Mouse (Mus musculus): Measurements from ENCODE around the gene Scarb2. TPM values are rescaled to one million over a fixed set of nuclear protein-coding genes. Genes with fewer than 3 reads are reported as not detected.

The Scarb2 gene
- polyA plus RNA-seq, 1 experiment from 2014 or later: 24.6 TPM

GRCm38 (mm10) chr5:92424126-92424525 lies 82.5 kb downstream of the Scarb2 start:
- H3K36me3 ChIP-seq: peaks cover 83% of the 10 kb centered on the region
- no peak overlapping the region for H3K9ac ChIP-seq (replicated peaks)
- H3K27ac ChIP-seq (replicated peaks): no peak overlapping the region
- no peaks in the 10 kb centered on the region for H3K27me3 ChIP-seq
- H3K9me3 ChIP-seq: no peaks in the 10 kb centered on the region
- no peak for ATAC-seq (replicated peaks)
- H3K4me2 ChIP-seq (replicated peaks): no peak overlapping the region
- H3K4me3 ChIP-seq: no peak overlapping the region
- H3K4me1 ChIP-seq: no peaks in the 10 kb centered on the region
- WGBS: 95% methylated on average over 11 of the region's 11 CpGs

- no peaks in the 10 kb centered on the region for H3K9me3 ChIP-seq
- no peak overlapping the region for H3K4me2 ChIP-seq (replicated peaks)
- H3K27ac ChIP-seq (replicated peaks): no peak overlapping the region
- peaks cover 43% of the 10 kb centered on the region for H3K36me3 ChIP-seq
- 0 out of 2 replicates have a peak, but pooled peaks have one; percentile 35 for ATAC-seq (replicated peaks)
- H3K27me3 ChIP-seq: no peaks in the 10 kb centered on the region
- H3K4me3 ChIP-seq: no peak overlapping the region
- no peaks in the 10 kb centered on the region for H3K4me1 ChIP-seq
- WGBS: 94% methylated on average over 8 of the region's 8 CpGs
- H3K9ac ChIP-seq (replicated peaks): no peak overlapping the region
Measured at GRCm38 (mm10) chr5:92413982-92414375, 92.7 kb downstream of the Scarb2 start.

DNA sequence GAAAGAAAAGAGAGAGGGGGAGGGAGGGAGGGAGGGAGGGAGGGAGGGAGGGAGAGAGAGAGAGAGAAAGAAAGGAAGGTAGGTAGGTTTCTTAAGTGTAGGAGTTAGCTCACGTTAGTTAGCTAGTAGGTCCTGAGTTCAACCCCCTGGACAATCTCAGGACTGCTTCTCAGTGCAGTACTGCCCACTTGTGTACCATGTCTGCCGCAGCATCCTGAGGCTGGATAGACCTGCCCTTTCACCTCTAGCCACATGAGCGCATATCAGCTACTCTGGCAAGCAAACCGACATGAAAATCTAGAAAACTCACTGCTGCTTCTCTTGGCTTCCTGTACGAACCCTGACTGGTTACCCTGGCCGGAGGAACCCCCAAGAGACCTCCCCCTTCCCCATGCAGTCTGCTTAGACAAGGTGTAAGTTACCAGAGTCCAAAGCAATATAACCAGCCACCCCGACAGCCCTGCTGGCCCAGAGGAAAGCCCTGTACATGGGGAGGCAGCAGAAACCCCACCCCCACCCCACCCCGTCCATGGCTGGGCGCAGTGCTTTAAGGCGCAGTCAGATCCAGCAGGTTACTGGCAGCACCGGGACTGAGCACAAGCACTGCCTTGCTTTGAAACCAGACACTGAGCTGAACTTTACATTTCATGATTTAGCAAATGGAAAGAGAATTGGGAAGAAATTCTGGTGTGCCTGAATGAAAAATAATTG lies 93.2 kb downstream of the Scarb2 start:
- H3K4me2 ChIP-seq (replicated peaks): no peak overlapping the region
- peak; percentile 39; the same call in 1 of the 2 replicates for ATAC-seq (replicated peaks)
- no peaks in the 10 kb centered on the region for H3K27me3 ChIP-seq
- no peaks in the 10 kb centered on the region for H3K4me1 ChIP-seq
- 93% methylated on average over 11 of the region's 11 CpGs for WGBS
- H3K36me3 ChIP-seq: peaks cover 39% of the 10 kb centered on the region
- no peak overlapping the region for H3K9ac ChIP-seq (replicated peaks)
- H3K4me3 ChIP-seq: no peak overlapping the region
- H3K27ac ChIP-seq (replicated peaks): no peak overlapping the region
- no peaks in the 10 kb centered on the region for H3K9me3 ChIP-seq

DNA sequence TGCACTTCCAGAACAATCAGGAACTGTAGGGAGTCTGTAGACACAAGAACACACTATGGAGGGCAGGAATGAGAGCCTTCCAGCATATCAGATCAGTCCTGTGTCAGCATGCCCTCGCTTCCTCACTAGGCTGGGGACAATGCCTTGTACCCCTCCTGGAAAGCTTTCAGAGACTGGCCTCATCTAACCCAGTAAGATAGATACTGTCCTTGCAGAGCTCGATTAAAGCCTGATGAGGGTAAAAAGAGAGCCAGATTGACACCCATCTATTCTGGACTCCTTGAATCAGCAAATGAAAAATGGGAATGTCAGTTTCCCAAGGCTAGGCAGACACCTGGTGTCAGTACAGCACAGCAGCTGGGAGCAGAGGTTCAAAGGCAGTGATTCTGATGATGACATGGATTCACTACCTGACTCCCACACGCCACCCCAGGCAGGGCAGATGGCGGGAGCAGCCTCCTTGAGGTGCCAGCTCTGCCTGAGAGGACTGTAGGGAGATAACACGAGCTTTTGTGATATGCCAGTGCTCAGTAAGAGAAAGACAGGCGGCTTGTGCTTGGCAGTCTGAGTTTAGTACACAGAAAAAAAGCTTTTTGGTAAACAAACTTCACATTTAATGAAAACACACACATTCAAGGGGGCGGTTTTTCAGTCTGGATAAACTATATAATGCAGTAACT lies 95.0 kb downstream of the Scarb2 start:
- 73% methylated on average over 7 of the region's 7 CpGs for whole genome bisulfite sequencing
- Histone ChIP-seq H3K27me3 (no peaks in the 10 kb centered on the region), H3K27ac (replicated peaks) (no peak overlapping the region), H3K9me3 (no peaks in the 10 kb centered on the region), H3K4me2 (replicated peaks) (no peak overlapping the region), H3K4me1 (no peaks in the 10 kb centered on the region), H3K36me3 (peaks cover 22% of the 10 kb centered on the region), H3K4me3 (no peak overlapping the region), H3K9ac (replicated peaks) (no peak overlapping the region)
- ATAC-seq (replicated peaks): no peak

DNA sequence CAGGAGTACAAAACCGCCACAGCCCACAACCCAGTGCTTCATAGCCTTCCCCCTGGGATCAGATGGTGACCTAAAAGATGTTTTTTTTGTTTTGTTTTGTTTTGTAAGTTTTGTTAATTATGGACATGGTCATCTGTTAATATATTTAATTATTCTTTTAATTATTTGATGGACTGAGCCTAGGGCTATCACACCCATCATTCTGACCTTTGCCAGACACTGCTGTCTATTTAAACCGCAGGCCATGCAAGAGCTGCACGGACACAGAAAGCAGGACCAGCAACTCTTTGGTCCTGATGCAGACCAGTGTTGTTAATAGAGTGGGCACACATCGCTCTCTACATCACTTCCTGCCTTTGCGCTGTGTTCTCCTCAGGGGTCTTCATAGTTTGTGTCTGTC lies 96.1 kb downstream of the Scarb2 start:
- H3K27ac ChIP-seq (replicated peaks): no peak overlapping the region
- no peak overlapping the region for H3K4me3 ChIP-seq
- H3K36me3 ChIP-seq: peaks cover 14% of the 10 kb centered on the region; the same call in 1 of the 2 replicates
- no peaks in the 10 kb centered on the region for H3K4me1 ChIP-seq
- no peak overlapping the region for H3K4me2 ChIP-seq (replicated peaks)
- no peak overlapping the region for H3K9ac ChIP-seq (replicated peaks)
- WGBS: 93% methylated on average over 5 of the region's 5 CpGs
- no peaks in the 10 kb centered on the region for H3K9me3 ChIP-seq
- no peak for ATAC-seq (replicated peaks)
- no peaks in the 10 kb centered on the region for H3K27me3 ChIP-seq

- Histone ChIP-seq H3K36me3 (peaks cover 6% of the 10 kb centered on the region; the same call in 1 of the 2 replicates), H3K4me1 (no peaks in the 10 kb centered on the region), H3K27me3 (no peaks in the 10 kb centered on the region), H3K4me3 (no peak overlapping the region), H3K9me3 (no peaks in the 10 kb centered on the region), H3K4me2 (replicated peaks) (no peak overlapping the region), H3K27ac (replicated peaks) (no peak overlapping the region), H3K9ac (replicated peaks) (no peak overlapping the region)
- 91% methylated on average over 9 of the region's 9 CpGs for WGBS
- ATAC-seq (replicated peaks): no peak
Measured at GRCm38 (mm10) chr5:92409361-92410155, 97.1 kb downstream of the Scarb2 start.

DNA sequence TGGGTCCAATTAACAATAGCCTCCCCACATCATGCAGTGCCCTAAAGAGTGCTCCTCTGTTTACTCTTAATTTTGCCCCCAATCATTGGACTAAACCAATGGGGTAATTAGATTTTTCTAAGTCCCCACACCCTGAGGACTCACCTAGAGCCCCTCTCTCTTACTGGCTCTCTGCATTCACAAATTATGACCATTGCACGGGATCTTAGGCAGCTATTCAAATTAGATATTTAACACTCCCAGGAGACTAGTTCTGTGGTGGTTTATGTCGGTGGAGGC lies 102.3 kb downstream of the Scarb2 start:
- Histone ChIP-seq H3K4me3 (no peak overlapping the region), H3K27ac (replicated peaks) (no peak overlapping the region), H3K4me2 (replicated peaks) (no peak overlapping the region), H3K9ac (replicated peaks) (no peak overlapping the region), H3K9me3 (no peaks in the 10 kb centered on the region), H3K4me1 (peaks cover 9% of the 10 kb centered on the region; the same call in 1 of the 2 replicates), H3K36me3 (no peaks in the 10 kb centered on the region), H3K27me3 (no peaks in the 10 kb centered on the region)
- 0 out of 2 replicates have a peak, but pooled peaks have one; percentile 51 for ATAC-seq (replicated peaks)
- 35% methylated on average over 2 of the region's 2 CpGs for WGBS

DNA sequence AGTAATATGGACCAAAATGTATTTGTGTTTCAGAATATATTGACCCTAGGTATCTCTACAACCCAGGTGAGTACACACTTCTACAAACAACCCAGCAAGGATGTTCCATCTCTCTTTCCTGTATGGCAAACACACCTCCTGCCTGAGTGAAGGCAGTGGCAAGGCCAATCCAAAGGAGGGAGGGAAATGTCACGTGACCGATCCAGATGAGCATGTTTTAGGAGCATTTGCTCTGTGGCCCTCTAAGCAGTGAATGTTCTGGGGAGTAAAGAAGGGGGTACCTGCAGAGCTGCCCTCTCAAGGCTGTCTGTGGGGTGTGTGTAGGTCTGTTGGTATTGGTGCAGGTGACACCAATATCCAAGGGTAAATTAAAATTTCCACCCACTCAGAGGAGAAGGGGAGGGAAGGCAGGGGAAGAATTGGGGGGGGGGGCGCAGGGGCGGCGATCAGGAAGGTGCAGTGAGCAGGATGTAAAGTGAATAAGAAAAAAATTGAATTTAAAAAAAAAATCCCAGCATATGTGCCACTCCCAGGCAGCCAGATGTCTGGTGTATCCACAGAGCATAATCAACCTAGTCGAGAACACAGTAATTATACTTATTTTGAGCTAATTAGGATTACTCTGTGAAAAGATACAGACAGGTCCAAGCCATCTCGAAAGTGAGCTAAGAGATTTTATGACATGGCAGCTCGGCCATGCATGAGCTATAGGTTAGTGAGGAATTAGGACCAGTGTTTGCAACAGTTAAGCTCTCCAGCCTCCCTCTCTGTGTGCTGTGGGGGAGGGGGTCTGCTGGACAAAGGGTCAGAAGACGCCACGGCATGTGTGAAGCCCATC lies 102.9 kb downstream of the Scarb2 start:
- Histone ChIP-seq H3K9me3 (no peaks in the 10 kb centered on the region), H3K4me1 (peaks cover 9% of the 10 kb centered on the region; the same call in 1 of the 2 replicates), H3K36me3 (no peaks in the 10 kb centered on the region), H3K27ac (replicated peaks) (no peak overlapping the region), H3K9ac (replicated peaks) (no peak overlapping the region), H3K4me2 (replicated peaks) (no peak overlapping the region), H3K4me3 (no peak overlapping the region), H3K27me3 (no peaks in the 10 kb centered on the region)
- 34% methylated on average over 10 of the region's 10 CpGs for WGBS
- peak; percentile 57; the same call in 1 of the 2 replicates for ATAC-seq (replicated peaks)

GRCm38 (mm10) chr5:92402816-92403215 lies 103.8 kb downstream of the Scarb2 start:
- no peak overlapping the region for H3K4me3 ChIP-seq
- H3K36me3 ChIP-seq: no peaks in the 10 kb centered on the region
- H3K9me3 ChIP-seq: no peaks in the 10 kb centered on the region
- H3K27me3 ChIP-seq: no peaks in the 10 kb centered on the region
- no peak overlapping the region for H3K9ac ChIP-seq (replicated peaks)
- WGBS: 83% methylated on average over 9 of the region's 9 CpGs
- H3K27ac ChIP-seq (replicated peaks): no peak overlapping the region
- H3K4me2 ChIP-seq (replicated peaks): no peak overlapping the region
- H3K4me1 ChIP-seq: peaks cover 9% of the 10 kb centered on the region; the same call in 1 of the 2 replicates
- no peak for ATAC-seq (replicated peaks)

DNA sequence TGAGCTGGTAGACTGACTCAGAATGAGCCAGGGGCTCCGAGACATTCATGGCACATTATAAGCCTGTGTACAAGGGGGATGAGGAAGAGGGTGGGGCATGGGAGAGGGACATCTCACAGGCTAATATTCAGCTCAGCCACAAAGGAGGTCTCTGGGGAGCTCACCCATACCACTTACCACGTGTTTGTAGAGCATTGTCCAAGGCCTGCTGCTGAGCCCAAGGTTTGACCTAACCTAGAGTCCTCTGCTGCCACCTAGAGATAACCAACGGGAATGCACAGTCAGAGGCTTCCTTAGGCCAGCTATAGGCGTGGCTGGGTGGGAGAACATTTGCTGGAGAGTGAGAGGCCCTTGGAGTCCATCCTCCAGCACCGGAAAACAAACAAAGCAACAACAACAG lies 108.5 kb downstream of the Scarb2 start:
- no peak overlapping the region for H3K4me3 ChIP-seq
- H3K4me1 ChIP-seq: no peaks in the 10 kb centered on the region
- H3K9me3 ChIP-seq: no peaks in the 10 kb centered on the region
- ATAC-seq (replicated peaks): peak; percentile 86
- no peak overlapping the region for H3K4me2 ChIP-seq (replicated peaks)
- no peak overlapping the region for H3K9ac ChIP-seq (replicated peaks)
- peaks cover 7% of the 10 kb centered on the region; the same call in 1 of the 2 replicates for H3K27me3 ChIP-seq
- no peaks in the 10 kb centered on the region for H3K36me3 ChIP-seq
- WGBS: 21% methylated on average over 5 of the region's 5 CpGs
- no peak overlapping the region for H3K27ac ChIP-seq (replicated peaks)

DNA sequence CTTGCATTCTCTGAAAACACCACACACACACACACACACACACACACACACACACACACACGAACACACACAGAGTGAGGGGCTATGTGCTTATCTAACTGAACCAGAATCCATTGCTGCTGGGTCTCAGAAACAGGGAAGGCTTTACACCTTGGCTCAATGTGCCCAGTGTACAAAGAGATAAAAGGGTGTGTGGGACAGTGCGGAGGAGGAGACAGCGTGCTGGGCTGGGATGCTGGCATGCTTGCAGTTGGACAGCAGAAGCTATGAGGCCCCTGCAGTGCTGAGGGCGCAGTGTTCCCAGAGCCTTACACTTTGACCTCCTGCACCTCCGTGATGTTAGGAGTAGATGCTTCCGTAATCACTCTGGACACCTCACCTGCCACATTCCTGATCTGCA lies 110.2 kb downstream of the Scarb2 start:
- H3K4me2 ChIP-seq (replicated peaks): no peak overlapping the region
- H3K9ac ChIP-seq (replicated peaks): no peak overlapping the region
- H3K27ac ChIP-seq (replicated peaks): no peak overlapping the region
- no peaks in the 10 kb centered on the region for H3K9me3 ChIP-seq
- 89% methylated on average over 6 of the region's 6 CpGs for WGBS
- H3K4me1 ChIP-seq: no peaks in the 10 kb centered on the region
- peaks cover 14% of the 10 kb centered on the region; the same call in 1 of the 2 replicates for H3K27me3 ChIP-seq
- H3K4me3 ChIP-seq: no peak overlapping the region
- no peak for ATAC-seq (replicated peaks)
- no peaks in the 10 kb centered on the region for H3K36me3 ChIP-seq

Measured in forebrain, embryonic 15.5 days (tissue).